Mouse (Mus musculus): ENCODE results near the gene Trnp1. TPM values are rescaled to one million over a fixed set of nuclear protein-coding genes. Genes with fewer than 3 reads are reported as not detected.

The Trnp1 gene
- total and polyA plus RNA-seq, 2 experiments from 2014 or later: 2.7 to 9.8 TPM

GRCm38 (mm10) chr4:133511050-133511449 is 12.7 kb upstream of the Trnp1 start:
- Histone ChIP-seq H3K4me2 (ENCODE audit: low read depth, low read length) (no peak overlapping the region), H3K9me3 (replicated peaks; ENCODE audit: control insufficient read depth, low read length) (no peaks in the 10 kb centered on the region), H3K4me3 (ENCODE audit: low read depth, low read length) (no peak overlapping the region), H3K9ac (replicated peaks; ENCODE audit: low read depth, low read length) (no peak overlapping the region), H3K27ac (ENCODE audit: low read depth) (no peak overlapping the region), H3K4me1 (ENCODE audit: control insufficient read depth, insufficient read depth) (no peaks in the 10 kb centered on the region), H3K27me3 (ENCODE audit: control insufficient read depth, insufficient read depth, low read length) (peaks cover 10% of the 10 kb centered on the region), H3K36me3 (replicated peaks; ENCODE audit: control insufficient read depth, insufficient read depth, low read length) (no peaks in the 10 kb centered on the region)
- DNase-seq (ENCODE audit: low spot score) (no peak), ATAC-seq (ENCODE audit: insufficient read depth, low read depth) (no peak)
- TF ChIP-seq EP300 (IDR thresholded peaks at IDR 0.05; ENCODE audit: low read depth): no peak
- TF ChIP-seq CTCF (IDR thresholded peaks at IDR 0.05; ENCODE audit: low read depth): no peak
- WGBS: 72% methylated on average over 5 of the region's 5 CpGs

DNA sequence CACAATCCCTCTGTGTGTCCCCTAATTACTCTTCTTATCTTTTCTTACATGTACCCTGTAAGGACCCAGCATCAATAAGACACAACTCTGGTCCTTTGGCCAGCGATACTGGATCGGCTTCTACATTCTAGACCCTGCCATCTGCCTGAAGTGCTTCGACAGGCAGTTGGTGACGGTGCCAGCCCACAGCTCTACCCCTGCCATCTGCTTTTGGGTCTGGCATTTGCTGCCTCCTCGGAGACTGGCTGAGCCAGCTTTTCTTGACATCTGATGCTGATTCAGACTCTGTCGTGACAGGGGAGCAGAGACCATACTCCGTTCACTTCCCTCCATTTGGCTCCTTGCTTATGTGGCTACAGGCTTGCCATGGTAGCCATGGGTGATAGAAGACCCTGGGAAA is 10.6 kb upstream of the Trnp1 start:
- H3K4me3 ChIP-seq (ENCODE audit: low read depth, low read length): no peak overlapping the region
- no peak for ATAC-seq (ENCODE audit: insufficient read depth, low read depth)
- no peak overlapping the region for H3K27ac ChIP-seq (ENCODE audit: low read depth)
- no peak for DNase-seq (ENCODE audit: low spot score)
- TF ChIP-seq CTCF (IDR thresholded peaks at IDR 0.05; ENCODE audit: low read depth): no peak
- H3K27me3 ChIP-seq (ENCODE audit: control insufficient read depth, insufficient read depth, low read length): peaks cover 24% of the 10 kb centered on the region
- H3K9ac ChIP-seq (replicated peaks; ENCODE audit: low read depth, low read length): no peak overlapping the region
- H3K4me1 ChIP-seq (ENCODE audit: control insufficient read depth, insufficient read depth): no peaks in the 10 kb centered on the region
- H3K36me3 ChIP-seq (replicated peaks; ENCODE audit: control insufficient read depth, insufficient read depth, low read length): no peaks in the 10 kb centered on the region
- WGBS: 81% methylated on average over 7 of the region's 7 CpGs
- H3K9me3 ChIP-seq (replicated peaks; ENCODE audit: control insufficient read depth, low read length): no peaks in the 10 kb centered on the region
- H3K4me2 ChIP-seq (ENCODE audit: low read depth, low read length): no peak overlapping the region

GRCm38 (mm10) chr4:133506573-133506972 is 8.2 kb upstream of the Trnp1 start:
- H3K4me3 ChIP-seq (ENCODE audit: low read depth, low read length): no peak overlapping the region
- H3K9me3 ChIP-seq (replicated peaks; ENCODE audit: control insufficient read depth, low read length): no peaks in the 10 kb centered on the region
- peaks cover 41% of the 10 kb centered on the region for H3K27me3 ChIP-seq (ENCODE audit: control insufficient read depth, insufficient read depth, low read length)
- TF ChIP-seq CTCF (IDR thresholded peaks at IDR 0.05; ENCODE audit: low read depth) (no peak), EP300 (IDR thresholded peaks at IDR 0.05; ENCODE audit: low read depth) (no peak)
- H3K9ac ChIP-seq (replicated peaks; ENCODE audit: low read depth, low read length): no peak overlapping the region
- no peak overlapping the region for H3K27ac ChIP-seq (ENCODE audit: low read depth)
- WGBS: 46% methylated on average over 5 of the region's 5 CpGs
- DNase-seq (ENCODE audit: low spot score) (no peak), ATAC-seq (ENCODE audit: insufficient read depth, low read depth) (no peak)
- H3K4me1 ChIP-seq (ENCODE audit: control insufficient read depth, insufficient read depth): no peaks in the 10 kb centered on the region
- no peak overlapping the region for H3K4me2 ChIP-seq (ENCODE audit: low read depth, low read length)
- no peaks in the 10 kb centered on the region for H3K36me3 ChIP-seq (replicated peaks; ENCODE audit: control insufficient read depth, insufficient read depth, low read length)

- TF ChIP-seq CTCF (IDR thresholded peaks at IDR 0.05; ENCODE audit: low read depth): no peak
- TF ChIP-seq EP300 (IDR thresholded peaks at IDR 0.05; ENCODE audit: low read depth): no peak
- Histone ChIP-seq H3K9ac (replicated peaks; ENCODE audit: low read depth, low read length) (no peak overlapping the region), H3K4me1 (ENCODE audit: control insufficient read depth, insufficient read depth) (no peaks in the 10 kb centered on the region), H3K36me3 (replicated peaks; ENCODE audit: control insufficient read depth, insufficient read depth, low read length) (no peaks in the 10 kb centered on the region), H3K4me2 (ENCODE audit: low read depth, low read length) (no peak overlapping the region), H3K27ac (ENCODE audit: low read depth) (no peak overlapping the region), H3K9me3 (replicated peaks; ENCODE audit: control insufficient read depth, low read length) (no peaks in the 10 kb centered on the region), H3K27me3 (ENCODE audit: control insufficient read depth, insufficient read depth, low read length) (peaks cover 53% of the 10 kb centered on the region), H3K4me3 (ENCODE audit: low read depth, low read length) (no peak overlapping the region)
- no peak for ATAC-seq (ENCODE audit: insufficient read depth, low read depth)
- 49% methylated on average over 9 of the region's 9 CpGs for WGBS
- DNase-seq (ENCODE audit: low spot score): no peak
These were observed 6.6 kb upstream of the Trnp1 start for GRCm38 (mm10) chr4:133504755-133505485.

DNA sequence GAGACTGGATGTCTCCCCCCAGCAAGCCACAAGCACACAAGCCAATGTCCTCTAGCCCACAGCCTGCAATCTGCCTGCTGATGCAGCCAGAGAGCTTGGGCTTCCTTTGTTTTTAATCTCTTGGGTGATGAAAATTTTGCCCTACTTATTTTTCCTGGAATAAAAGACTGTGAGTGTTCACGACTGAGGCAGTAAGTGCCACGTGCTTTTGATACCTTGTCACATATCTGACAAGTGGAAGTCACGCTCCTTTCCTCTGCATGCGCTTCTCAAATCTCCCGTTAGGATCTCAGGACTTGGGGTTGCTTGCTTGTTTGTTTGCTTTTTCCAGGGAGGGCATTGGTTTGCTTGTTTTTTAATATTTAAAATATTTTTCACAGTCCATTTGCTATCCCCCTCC is 6.0 kb upstream of the Trnp1 start:
- peaks cover 59% of the 10 kb centered on the region for H3K27me3 ChIP-seq (ENCODE audit: control insufficient read depth, insufficient read depth, low read length)
- TF ChIP-seq CTCF (IDR thresholded peaks at IDR 0.05; ENCODE audit: low read depth) (no peak), EP300 (IDR thresholded peaks at IDR 0.05; ENCODE audit: low read depth) (no peak)
- H3K27ac ChIP-seq (ENCODE audit: low read depth): no peak overlapping the region
- no peaks in the 10 kb centered on the region for H3K9me3 ChIP-seq (replicated peaks; ENCODE audit: control insufficient read depth, low read length)
- 36% methylated on average over 5 of the region's 5 CpGs for WGBS
- no peak overlapping the region for H3K4me3 ChIP-seq (ENCODE audit: low read depth, low read length)
- ATAC-seq (ENCODE audit: insufficient read depth, low read depth) (no peak), DNase-seq (ENCODE audit: low spot score) (no peak)
- no peak overlapping the region for H3K4me2 ChIP-seq (ENCODE audit: low read depth, low read length)
- H3K4me1 ChIP-seq (ENCODE audit: control insufficient read depth, insufficient read depth): no peaks in the 10 kb centered on the region
- no peaks in the 10 kb centered on the region for H3K36me3 ChIP-seq (replicated peaks; ENCODE audit: control insufficient read depth, insufficient read depth, low read length)
- no peak overlapping the region for H3K9ac ChIP-seq (replicated peaks; ENCODE audit: low read depth, low read length)

DNA sequence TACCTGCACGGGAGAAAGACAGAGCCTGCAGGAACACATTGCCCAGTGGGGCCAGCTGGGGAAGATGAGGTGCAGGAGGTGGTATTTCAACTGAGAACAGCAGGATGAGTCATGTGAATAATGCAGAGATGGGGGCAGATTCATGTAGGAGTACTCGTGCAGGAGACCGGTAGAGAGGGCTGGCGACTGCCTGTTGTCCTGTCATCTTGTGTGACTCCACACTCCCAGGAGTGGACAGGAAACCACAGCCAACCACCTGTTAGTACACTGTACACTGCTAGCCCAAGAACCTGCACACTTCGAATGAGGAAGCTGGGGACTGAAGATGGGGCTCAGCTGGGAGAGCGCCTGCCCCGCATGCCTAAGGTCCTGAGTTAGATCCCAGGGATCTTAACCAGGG is 3.2 kb upstream of the Trnp1 start:
- no peak overlapping the region for H3K27ac ChIP-seq (ENCODE audit: low read depth)
- no peaks in the 10 kb centered on the region for H3K9me3 ChIP-seq (replicated peaks; ENCODE audit: control insufficient read depth, low read length)
- peaks cover 81% of the 10 kb centered on the region for H3K27me3 ChIP-seq (ENCODE audit: control insufficient read depth, insufficient read depth, low read length)
- DNase-seq (ENCODE audit: low spot score) (no peak), ATAC-seq (ENCODE audit: insufficient read depth, low read depth) (no peak)
- H3K4me1 ChIP-seq (ENCODE audit: control insufficient read depth, insufficient read depth): peaks cover 13% of the 10 kb centered on the region
- H3K9ac ChIP-seq (replicated peaks; ENCODE audit: low read depth, low read length): no peak overlapping the region
- no peak for TF ChIP-seq CTCF (IDR thresholded peaks at IDR 0.05; ENCODE audit: low read depth)
- no peak for TF ChIP-seq EP300 (IDR thresholded peaks at IDR 0.05; ENCODE audit: low read depth)
- no peaks in the 10 kb centered on the region for H3K36me3 ChIP-seq (replicated peaks; ENCODE audit: control insufficient read depth, insufficient read depth, low read length)
- WGBS: 42% methylated on average over 7 of the region's 7 CpGs
- no peak overlapping the region for H3K4me2 ChIP-seq (ENCODE audit: low read depth, low read length)
- H3K4me3 ChIP-seq (ENCODE audit: low read depth, low read length): no peak overlapping the region
